In the genomic region with DNA sequence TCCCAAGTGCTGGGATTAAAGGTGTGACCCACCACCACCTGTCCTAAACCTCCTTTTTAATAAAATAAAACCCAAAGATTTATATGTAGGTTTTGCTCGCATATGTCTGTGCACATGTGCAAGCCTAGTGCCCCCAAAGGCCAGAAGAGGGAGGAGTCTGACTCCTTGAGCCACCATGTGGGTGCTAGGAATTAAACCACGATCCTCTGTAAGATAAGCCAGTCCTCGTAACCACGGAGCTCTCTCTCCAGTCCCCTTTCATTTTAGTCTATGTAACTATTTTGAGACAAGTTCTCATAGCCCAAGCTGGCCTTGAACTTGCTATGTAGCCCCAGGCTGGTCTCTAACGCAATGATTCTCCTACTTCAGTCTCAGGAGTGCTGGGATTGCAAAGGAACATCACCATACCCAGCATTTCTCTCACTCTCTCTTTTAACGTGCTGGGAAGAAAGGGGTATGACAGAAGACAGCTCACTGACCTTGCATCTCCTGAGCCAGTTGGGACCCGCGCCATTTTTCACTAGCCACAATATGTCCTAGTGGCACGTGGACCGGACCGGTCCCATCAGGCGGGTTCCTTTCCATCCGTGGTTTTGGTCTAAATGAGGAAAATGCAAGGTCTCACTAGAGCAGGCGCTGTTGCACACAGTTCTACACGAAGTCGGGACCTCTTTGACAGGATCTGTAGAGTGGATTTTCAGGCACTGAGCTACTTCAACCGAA, we compare ENCODE assay signal across 7 mouse cellular contexts. TPM values are rescaled to one million over a fixed set of nuclear protein-coding genes. Genes with fewer than 3 reads are reported as not detected.
DNase-seq lines count a peak whose midpoint lies in the region; ATAC-seq lines count a peak whose summit lies in the region.

No protein-coding gene starts in this region.

- peak overlapping the region; percentile 74 for H3K4me2 ChIP-seq in limb, embryonic 15.5 days
- H3K4me2 ChIP-seq in neural tube, embryonic 15.5 days = peak overlapping the region; percentile 61

- peaks cover 32% of the 10 kb centered on the region for H3K36me3 ChIP-seq in limb, embryonic 15.5 days
- peaks cover 16% of the 10 kb centered on the region for H3K36me3 ChIP-seq in neural tube, embryonic 15.5 days

- peak; percentile 21 for DNase-seq in 3134 (ENCODE audit: extremely low read depth, insufficient read length, low spot score)
- DNase-seq in 3T3-L1 (ENCODE audit: low read depth, low spot score) = peak; percentile 42
- DNase-seq in cerebellum, adult 9-10 months = peak; percentile 48
- DNase-seq in spleen, postnatal 14 days (ENCODE audit: low spot score in 2 of 2) = no peak

- peaks cover 17% of the 10 kb centered on the region for H3K4me1 ChIP-seq in limb, embryonic 15.5 days
- peaks cover 21% of the 10 kb centered on the region for H3K4me1 ChIP-seq in neural tube, embryonic 15.5 days

- no peaks in the 10 kb centered on the region for H3K27me3 ChIP-seq in limb, embryonic 15.5 days
- no peaks in the 10 kb centered on the region for H3K27me3 ChIP-seq in neural tube, embryonic 15.5 days (replicated peaks)

- H3K4me3 ChIP-seq in limb, embryonic 15.5 days = peak overlapping the region; percentile 70
- peak overlapping the region; percentile 70 for H3K4me3 ChIP-seq in neural tube, embryonic 15.5 days (replicated peaks)

- H3K9me3 ChIP-seq in limb, embryonic 15.5 days = no peaks in the 10 kb centered on the region
- no peaks in the 10 kb centered on the region for H3K9me3 ChIP-seq in neural tube, embryonic 15.5 days (replicated peaks)

- 12% methylated on average over 17 of the region's 17 CpGs for WGBS in limb, embryonic 15.5 days
- 16% methylated on average over 17 of the region's 17 CpGs for WGBS in neural tube, embryonic 15.5 days

- no peak overlapping the region for H3K27ac ChIP-seq in limb, embryonic 15.5 days
- peak overlapping the region; percentile 42; the same call in 1 of the 2 replicates for H3K27ac ChIP-seq in neural tube, embryonic 15.5 days (replicated peaks)

- ATAC-seq in granulocyte monocyte progenitor cell, adult 5-6 weeks (replicated peaks; ENCODE audit: poor library complexity, severe bottlenecking) = peak; percentile 21; the same call in 1 of the 2 replicates
- ATAC-seq in limb, embryonic 15.5 days (ENCODE audit: insufficient number of reproducible peaks, low FRiP score, low TSS enrichment, low read depth) = no peak
- peak; percentile 5; the same call in 1 of the 2 replicates for ATAC-seq in neural tube, embryonic 15.5 days (ENCODE audit: low FRiP score)

- peak overlapping the region; percentile 51 for H3K9ac ChIP-seq in limb, embryonic 15.5 days
- peak overlapping the region; percentile 48 for H3K9ac ChIP-seq in neural tube, embryonic 15.5 days (replicated peaks)

RNA-seq across cellular contexts. Expression of gene Faap24, which starts 0.7 kb away (rescaled TPM):
- total RNA-seq in granulocyte monocyte progenitor cell, adult 5-6 weeks (2014; fragmentation: Nextera tagmentation) = 15.7 and 16.8 TPM in 2 replicates
- 11.3 and 14.3 TPM in 2 replicates for total RNA-seq in granulocyte monocyte progenitor cell, adult 5-6 weeks (2017)
- 15.6 and 16.0 TPM in 2 replicates for polyA plus RNA-seq in limb, embryonic 15.5 days (2015; fragmentation: Nextera tagmentation; extraction: Ambion mirVana)
- polyA plus RNA-seq in neural tube, embryonic 15.5 days (2015; fragmentation: Nextera tagmentation; extraction: Ambion mirVana) = 14.9 and 17.3 TPM in 2 replicates

RNA-seq across cellular contexts. Expression of gene Cep89, which starts 0.9 kb away (rescaled TPM):
- total RNA-seq in granulocyte monocyte progenitor cell, adult 5-6 weeks (2014; fragmentation: Nextera tagmentation) = 5.7 and 7.2 TPM in 2 replicates
- 8.4 and 10.6 TPM in 2 replicates for total RNA-seq in granulocyte monocyte progenitor cell, adult 5-6 weeks (2017)
- polyA plus RNA-seq in limb, embryonic 15.5 days (2015; fragmentation: Nextera tagmentation; extraction: Ambion mirVana) = 34.6 and 34.9 TPM in 2 replicates
- polyA plus RNA-seq in neural tube, embryonic 15.5 days (2015; fragmentation: Nextera tagmentation; extraction: Ambion mirVana) = 28.4 and 35.1 TPM in 2 replicates

RNA-seq across cellular contexts. Expression of gene Slc7a9, which starts 52.7 kb away (rescaled TPM):
- not detected in 2 replicates for total RNA-seq in granulocyte monocyte progenitor cell, adult 5-6 weeks (2014; fragmentation: Nextera tagmentation)
- total RNA-seq in granulocyte monocyte progenitor cell, adult 5-6 weeks (2017) = not detected in 2 replicates
- polyA plus RNA-seq in limb, embryonic 15.5 days (2015; fragmentation: Nextera tagmentation; extraction: Ambion mirVana) = 0.08 TPM in 1 of 2 replicates, not detected in the other
- 1.3 TPM in 1 of 2 replicates, not detected in the other for polyA plus RNA-seq in neural tube, embryonic 15.5 days (2015; fragmentation: Nextera tagmentation; extraction: Ambion mirVana)

Comparison
In these comparisons a context has a peak if more than half of its experiments do, and no peak if none do; other contexts are left out.
1. DNase-seq: peak in 3134 (single experiment), 3T3-L1 (single experiment) and cerebellum, adult 9-10 months (single experiment); none in spleen, postnatal 14 days (0 of 2).